Mouse (Mus musculus) c-Kit-negative CD71-positive TER-119-positive erythroid progenitor cells, embryonic 14.5 days (primary cell): ENCODE measurements around the gene Gadd45g.

ENCODE experiments used
- DNase-seq: peaks from one replicate; pipeline ENCODE4 v3.0.0-alpha.2; 2013; ENCODE audit warnings: low read depth, low spot score

Gene Gadd45g

GRCm38 (mm10) chr13:51846301-51846867 is at the start of gene Gadd45g:
TSS of gene Gadd45g (plus strand) at chr13:51846678.
- peak; percentile 76 for DNase-seq

GRCm38 (mm10) chr13:51797899-51798746 is 48.4 kb upstream of the Gadd45g start:
- DNase-seq, result no peak

- DNase-seq, result no peak
These were observed 46.5 kb upstream of the Gadd45g start for GRCm38 (mm10) chr13:51799735-51800522.

- no peak for DNase-seq
These were observed 45.6 kb upstream of the Gadd45g start for GRCm38 (mm10) chr13:51800921-51801320.

GRCm38 (mm10) chr13:51805634-51806033 is 40.8 kb upstream of the Gadd45g start:
- DNase-seq, result no peak

GRCm38 (mm10) chr13:51806220-51806619 is 40.3 kb upstream of the Gadd45g start:
- DNase-seq, result no peak

- no peak for DNase-seq
These were observed 38.3 kb upstream of the Gadd45g start for GRCm38 (mm10) chr13:51808141-51808540.

- no peak for DNase-seq
These were observed 32.6 kb upstream of the Gadd45g start for GRCm38 (mm10) chr13:51813621-51814615.

GRCm38 (mm10) chr13:51814646-51815045 is 31.8 kb upstream of the Gadd45g start:
- DNase-seq, result no peak

- DNase-seq, result no peak
These were observed 30.5 kb upstream of the Gadd45g start for GRCm38 (mm10) chr13:51815865-51816504.

GRCm38 (mm10) chr13:51816559-51817041 is 29.9 kb upstream of the Gadd45g start:
- no peak for DNase-seq

- no peak for DNase-seq
These were observed 28.1 kb upstream of the Gadd45g start for GRCm38 (mm10) chr13:51818170-51818943.

- no peak for DNase-seq
These were observed 27.5 kb upstream of the Gadd45g start for GRCm38 (mm10) chr13:51818944-51819326.

- DNase-seq, result no peak
These were observed 27.1 kb upstream of the Gadd45g start for GRCm38 (mm10) chr13:51819351-51819750.

- DNase-seq, result no peak
These were observed 24.5 kb upstream of the Gadd45g start for GRCm38 (mm10) chr13:51821988-51822387.

GRCm38 (mm10) chr13:51823822-51824495 is 22.5 kb upstream of the Gadd45g start:
- no peak for DNase-seq

GRCm38 (mm10) chr13:51830744-51831450 is 15.6 kb upstream of the Gadd45g start:
- DNase-seq, result peak; percentile 52

GRCm38 (mm10) chr13:51832491-51832890 is 14.0 kb upstream of the Gadd45g start:
- DNase-seq, result no peak
